Mouse (Mus musculus) adrenal gland, postnatal 0 days (tissue): Measurements from ENCODE around the gene Sap30l. TPM values are rescaled to one million over a fixed set of nuclear protein-coding genes. Genes with fewer than 3 reads are reported as not detected.

Experiments used
- polyA plus RNA-seq: library from polyadenylated mRNA; unstranded; fragments of >200 nt; fragmentation: Nextera tagmentation; extraction: Ambion mirVana; gene quantifications from 2 replicates; pipeline ENCODE4 v1.2.1, GENCODE M21; 2015

Gene Sap30l
- polyA plus RNA-seq = 27.6 and 28.7 TPM in 2 replicates

GRCm38 (mm10) chr11:57800971-57801765, at the start of gene Sap30l:
Gene Sap30l (plus strand): TSS chr11:57801637.

DNA sequence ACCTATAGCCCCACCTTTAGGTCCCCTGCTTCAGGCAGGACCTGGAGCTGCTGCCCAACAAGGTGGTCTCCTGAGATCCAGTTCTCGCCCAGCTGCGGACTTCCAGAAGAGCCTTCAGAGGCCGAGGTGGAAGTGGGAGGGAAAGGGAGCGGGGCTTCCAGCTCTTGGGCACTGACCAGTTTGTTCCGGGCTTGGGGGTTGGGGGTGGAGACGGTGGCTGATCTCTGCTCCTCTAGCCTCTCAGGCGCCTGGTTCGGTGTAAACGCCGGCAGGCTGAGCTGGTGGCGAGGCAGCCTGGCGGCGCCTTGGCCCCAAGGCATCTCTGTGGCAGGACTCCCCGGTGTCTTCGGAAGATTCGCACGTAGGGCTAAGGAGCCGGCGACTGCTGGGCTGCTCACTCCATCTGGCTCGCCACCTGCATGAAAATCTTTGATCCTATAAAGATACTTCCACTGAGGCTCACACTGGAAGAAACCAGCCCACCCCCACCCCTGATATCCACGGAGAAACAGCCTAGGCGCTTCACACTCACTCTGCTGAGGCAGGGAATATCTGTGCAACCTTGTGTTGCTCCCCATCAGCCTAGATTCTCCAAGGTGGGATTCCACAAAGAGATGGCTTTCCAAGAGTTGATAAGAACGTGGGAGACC, 31.2 kb downstream of the Sap30l start, which contains the start of gene Hand1:
Gene Hand1, minus strand, starts transcription at position 267 of the 650 bp plus-strand sequence.

Other genes with a start within 250 kb of the Sap30l start
- gene Galnt10, start 156.2 kb upstream of the Sap30l start, polyA plus RNA-seq = 20.6 and 31.1 TPM in 2 replicates
- gene Hand1, start 31.2 kb downstream of the Sap30l start, polyA plus RNA-seq = 41.2 and 70.6 TPM in 2 replicates
- gene Larp1, start 207.4 kb downstream of the Sap30l start, polyA plus RNA-seq = 11.1 and 13.5 TPM in 2 replicates